7 mouse cellular contexts compared by ENCODE assay signal in genomic region chr7:16398387-16399050, GRCm38 (mm10). TPM values are rescaled to one million over a fixed set of nuclear protein-coding genes. Genes with fewer than 3 reads are reported as not detected.
DNase-seq lines count a peak whose midpoint lies in the region; ATAC-seq and TF ChIP-seq lines count a peak whose summit lies in the region.

No protein-coding gene starts in this region.

- DNase-seq in lung, postnatal 25 days (ENCODE audit: low spot score), result no peak
- no peak for DNase-seq in hindbrain, postnatal 0 days (ENCODE audit: low spot score)
- DNase-seq in adrenal gland, postnatal 4 days (ENCODE audit: low spot score in 2 of 2), result no peak
- no peak for DNase-seq in adrenal gland, adult (ENCODE audit: inconsistent age in 2 of 2, low spot score in 1 of 2)

- H3K4me3 ChIP-seq in lung, embryonic 15.5 days, result peak overlapping the region; percentile 87
- H3K4me3 ChIP-seq in embryonic facial prominence, embryonic 13.5 days, result peak overlapping the region; percentile 88
- H3K4me3 ChIP-seq in hindbrain, postnatal 0 days (ENCODE audit: low read length), result no peak overlapping the region
- peak overlapping the region; percentile 92; the same call in 1 of the 2 replicates for H3K4me3 ChIP-seq in neural tube, embryonic 12.5 days

- no peaks in the 10 kb centered on the region for H3K36me3 ChIP-seq in lung, embryonic 15.5 days
- H3K36me3 ChIP-seq in embryonic facial prominence, embryonic 13.5 days, result no peaks in the 10 kb centered on the region
- H3K36me3 ChIP-seq in hindbrain, postnatal 0 days (ENCODE audit: insufficient read depth, low read length), result no peaks in the 10 kb centered on the region
- H3K36me3 ChIP-seq in neural tube, embryonic 12.5 days, result no peaks in the 10 kb centered on the region

- peaks cover 12% of the 10 kb centered on the region for H3K4me1 ChIP-seq in lung, embryonic 15.5 days
- peaks cover 16% of the 10 kb centered on the region for H3K4me1 ChIP-seq in embryonic facial prominence, embryonic 13.5 days
- peaks cover 7% of the 10 kb centered on the region for H3K4me1 ChIP-seq in hindbrain, postnatal 0 days (ENCODE audit: insufficient read depth, low read length)
- peaks cover 5% of the 10 kb centered on the region; the same call in 1 of the 2 replicates for H3K4me1 ChIP-seq in neural tube, embryonic 12.5 days

- 40% methylated on average over 3 of the region's 3 CpGs for WGBS in lung, embryonic 15.5 days
- WGBS in embryonic facial prominence, embryonic 13.5 days, result 51% methylated on average over 3 of the region's 3 CpGs
- 53% methylated on average over 3 of the region's 3 CpGs for WGBS in hindbrain, postnatal 0 days
- WGBS in neural tube, embryonic 12.5 days, result 48% methylated on average over 3 of the region's 3 CpGs

- H3K4me2 ChIP-seq in lung, embryonic 15.5 days, result peak overlapping the region; percentile 82
- H3K4me2 ChIP-seq in embryonic facial prominence, embryonic 13.5 days, result peak overlapping the region; percentile 89
- peak overlapping the region; percentile 67 for H3K4me2 ChIP-seq in hindbrain, postnatal 0 days (ENCODE audit: low read depth, low read length)
- H3K4me2 ChIP-seq in neural tube, embryonic 12.5 days (replicated peaks), result peak overlapping the region; percentile 67

- TF ChIP-seq CTCF in hindbrain, postnatal 0 days (IDR thresholded peaks at IDR 0.05; ENCODE audit: low read depth), result 0 out of 2 replicates have a peak, but pooled peaks have one; percentile 6

- H3K27ac ChIP-seq in lung, embryonic 15.5 days, result peak overlapping the region; percentile 100
- H3K27ac ChIP-seq in embryonic facial prominence, embryonic 13.5 days, result peak overlapping the region; percentile 100
- peak overlapping the region; percentile 100 for H3K27ac ChIP-seq in hindbrain, postnatal 0 days
- 0 out of 2 replicates have a peak overlapping the region, but pooled peaks have one; percentile 100 for H3K27ac ChIP-seq in neural tube, embryonic 12.5 days

- no peak for ATAC-seq in lung, embryonic 15.5 days (ENCODE audit: borderline replicate concordance, extremely low read depth, low FRiP score, low TSS enrichment)
- ATAC-seq in embryonic facial prominence, embryonic 13.5 days (ENCODE audit: insufficient number of reproducible peaks, insufficient read depth, low FRiP score, low TSS enrichment, low read depth), result no peak
- no peak for ATAC-seq in hindbrain, postnatal 0 days
- ATAC-seq in neural tube, embryonic 12.5 days (ENCODE audit: low FRiP score, low read depth), result no peak

- H3K9me3 ChIP-seq in lung, embryonic 15.5 days, result no peaks in the 10 kb centered on the region
- no peaks in the 10 kb centered on the region for H3K9me3 ChIP-seq in embryonic facial prominence, embryonic 13.5 days
- no peaks in the 10 kb centered on the region for H3K9me3 ChIP-seq in hindbrain, postnatal 0 days (ENCODE audit: low read length)
- H3K9me3 ChIP-seq in neural tube, embryonic 12.5 days, result no peaks in the 10 kb centered on the region

- H3K9ac ChIP-seq in lung, embryonic 15.5 days, result peak overlapping the region; percentile 100
- H3K9ac ChIP-seq in embryonic facial prominence, embryonic 13.5 days, result peak overlapping the region; percentile 100
- peak overlapping the region; percentile 44 for H3K9ac ChIP-seq in hindbrain, postnatal 0 days (replicated peaks; ENCODE audit: low read length)
- peak overlapping the region; percentile 100 for H3K9ac ChIP-seq in neural tube, embryonic 12.5 days

- no peaks in the 10 kb centered on the region for H3K27me3 ChIP-seq in lung, embryonic 15.5 days
- H3K27me3 ChIP-seq in embryonic facial prominence, embryonic 13.5 days, result no peaks in the 10 kb centered on the region
- H3K27me3 ChIP-seq in hindbrain, postnatal 0 days (ENCODE audit: insufficient read depth, low read length), result no peaks in the 10 kb centered on the region
- H3K27me3 ChIP-seq in neural tube, embryonic 12.5 days (replicated peaks), result no peaks in the 10 kb centered on the region

RNA-seq across cellular contexts. Expression of gene Zc3h4, which starts 2.2 kb away (rescaled TPM):
- polyA plus RNA-seq in lung, embryonic 15.5 days (2015; fragmentation: Nextera tagmentation; extraction: Ambion mirVana), result 18.0 and 18.4 TPM in 2 replicates
- polyA plus RNA-seq in embryonic facial prominence, embryonic 13.5 days (2015; fragmentation: Nextera tagmentation; extraction: Ambion mirVana), result 17.6 and 20.2 TPM in 2 replicates
- 36.8 and 38.2 TPM in 2 replicates for total RNA-seq in hindbrain, postnatal 0 days (2014; rRNA removed)
- 8.3 and 9.1 TPM in 2 replicates for polyA plus RNA-seq in hindbrain, postnatal 0 days (2015; fragmentation: Nextera tagmentation; extraction: Ambion mirVana)
- 26.6 and 27.8 TPM in 2 replicates for polyA plus RNA-seq in neural tube, embryonic 12.5 days (2016; fragmentation: Nextera tagmentation; extraction: Ambion mirVana)
- 10 to 100 TPM; 60.7 to 62.1 TPM for total RNA-seq in adrenal gland, postnatal 4 days (2021)

RNA-seq across cellular contexts. Expression of gene Sae1, which starts 10.9 kb away (rescaled TPM):
- 340 and 341 TPM in 2 replicates for polyA plus RNA-seq in lung, embryonic 15.5 days (2015; fragmentation: Nextera tagmentation; extraction: Ambion mirVana)
- polyA plus RNA-seq in embryonic facial prominence, embryonic 13.5 days (2015; fragmentation: Nextera tagmentation; extraction: Ambion mirVana), result 373 and 383 TPM in 2 replicates
- 88.6 and 89.4 TPM in 2 replicates for total RNA-seq in hindbrain, postnatal 0 days (2014; rRNA removed)
- polyA plus RNA-seq in hindbrain, postnatal 0 days (2015; fragmentation: Nextera tagmentation; extraction: Ambion mirVana), result 215 and 216 TPM in 2 replicates
- polyA plus RNA-seq in neural tube, embryonic 12.5 days (2016; fragmentation: Nextera tagmentation; extraction: Ambion mirVana), result 321 and 328 TPM in 2 replicates
- 100 to 1,000 TPM; 100 to 101 TPM for total RNA-seq in adrenal gland, postnatal 4 days (2021)

RNA-seq across cellular contexts. Expression of gene Tmem160, which starts 54.1 kb away (rescaled TPM):
- 43.2 and 48.5 TPM in 2 replicates for polyA plus RNA-seq in lung, embryonic 15.5 days (2015; fragmentation: Nextera tagmentation; extraction: Ambion mirVana)
- polyA plus RNA-seq in embryonic facial prominence, embryonic 13.5 days (2015; fragmentation: Nextera tagmentation; extraction: Ambion mirVana), result 46.6 and 52.1 TPM in 2 replicates
- 71.7 and 72.6 TPM in 2 replicates for total RNA-seq in hindbrain, postnatal 0 days (2014; rRNA removed)
- polyA plus RNA-seq in hindbrain, postnatal 0 days (2015; fragmentation: Nextera tagmentation; extraction: Ambion mirVana), result 102 and 114 TPM in 2 replicates
- polyA plus RNA-seq in neural tube, embryonic 12.5 days (2016; fragmentation: Nextera tagmentation; extraction: Ambion mirVana), result 58.5 and 66.6 TPM in 2 replicates
- total RNA-seq in adrenal gland, postnatal 4 days (2021), result 10 to 100 TPM; 39.1 to 39.9 TPM

Comparison
In these comparisons a context has a peak if more than half of its experiments do, and no peak if none do; other contexts are left out.
1. H3K9ac ChIP-seq: peak in every context shown above with its lines; median percentile 100 in lung, embryonic 15.5 days; 100 in embryonic facial prominence, embryonic 13.5 days; 100 in neural tube, embryonic 12.5 days; 44 in hindbrain, postnatal 0 days.